Mouse (Mus musculus) lung, embryonic 14.5 days (tissue): ENCODE results near the gene Tat. TPM values are rescaled to one million over a fixed set of nuclear protein-coding genes. Genes with fewer than 3 reads are reported as not detected.

Experiments used
- ATAC-seq: fragments of 200-750 bp; cut with Nextera tagmentation; 2 replicates; pipeline ENCODE4 v1.8.0; 2017; ENCODE audit warnings: mild to moderate bottlenecking, moderate TSS enrichment, moderate library complexity; ENCODE audit not compliant: insufficient read depth
- DNase-seq: peaks from one replicate; pipeline ENCODE4 v3.0.0-alpha.2; 2015
- H3K27ac ChIP-seq: fragments of 300-500 bp; sonication (generic); 2 replicates; pipeline ENCODE4 v1.5.1; 2014; ENCODE audit warnings: low read depth, mild to moderate bottlenecking, moderate library complexity
- H3K27me3 ChIP-seq: fragments of 300-500 bp; sonication (generic); 2 replicates; pipeline ENCODE4 v1.6.1; 2014; ENCODE audit warnings: low read length, control low read depth; ENCODE audit not compliant: insufficient read depth
- H3K36me3 ChIP-seq: fragments of 300-500 bp; sonication (generic); 2 replicates; pipeline ENCODE4 v1.6.1; 2014; ENCODE audit warnings: control low read depth; ENCODE audit not compliant: insufficient read depth
- H3K4me1 ChIP-seq: fragments of 300-500 bp; sonication (generic); 2 replicates; pipeline ENCODE4 v1.6.1; 2014; ENCODE audit warnings: antibody characterized with exemption, control low read depth; ENCODE audit not compliant: insufficient read depth
- H3K4me2 ChIP-seq: fragments of 300-500 bp; sonication (generic); 2 replicates; pipeline ENCODE4 v1.6.1; 2014; ENCODE audit warnings: mild to moderate bottlenecking
- H3K4me3 ChIP-seq: fragments of 300-500 bp; sonication (generic); 2 replicates; pipeline ENCODE4 v1.5.1; 2014; ENCODE audit warnings: low read depth, low read length
- H3K9ac ChIP-seq: fragments of 300-500 bp; sonication (generic); 2 replicates; pipeline ENCODE4 v1.6.1; 2014
- H3K9me3 ChIP-seq: fragments of 300-500 bp; sonication (generic); 2 replicates; pipeline ENCODE4 v1.6.1; 2016; ENCODE audit warnings: low read depth, low read length, control low read depth
- CTCF ChIP-seq: IDR thresholded peaks from 2 replicates; pipeline ENCODE4 v1.5.1; 2016; ENCODE audit warnings: antibody characterized with exemption, low read depth
- WGBS: fragments of 180-500 bp; shearing (Covaris S2); extraction: QIAGEN DNeasy Blood & Tissue Kit; methylation state at CpG from one replicate; pipeline ENCODE4 v1.1.7; 2014; 5-methylcytosine and 5-hydroxymethylcytosine counted together
- polyA plus RNA-seq: library from polyadenylated mRNA; unstranded; fragments of >200 nt; fragmentation: Nextera tagmentation; extraction: Ambion mirVana; gene quantifications from 2 replicates; pipeline ENCODE4 v1.2.1, GENCODE M21; 2014

The Tat gene
- polyA plus RNA-seq, 1 experiment from 2014 or later = not detected

DNA sequence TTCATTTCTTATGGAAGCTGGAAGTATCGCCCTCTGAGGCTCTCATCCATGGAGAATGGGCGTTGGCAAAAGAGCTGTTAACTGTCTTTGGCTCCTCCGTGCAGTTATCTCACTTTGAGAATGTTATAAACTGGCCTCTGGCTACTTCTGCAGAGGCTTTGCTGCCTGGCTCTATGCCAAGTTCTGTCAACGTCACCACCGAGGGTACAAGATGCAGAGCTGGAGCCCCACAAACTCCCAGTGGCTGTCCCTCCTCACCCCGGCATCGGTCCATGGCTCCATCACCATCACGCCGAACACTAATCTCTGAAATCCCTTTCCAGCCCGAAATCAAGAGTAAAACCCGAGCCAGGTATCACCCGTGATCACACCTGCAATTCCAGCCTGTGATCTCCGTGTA is 26.8 kb upstream of the Tat start:
- no peak overlapping the region for H3K27ac ChIP-seq
- H3K9ac ChIP-seq = no peak overlapping the region
- no peak overlapping the region for H3K4me3 ChIP-seq
- DNase-seq (peak; percentile 34), ATAC-seq (no peak)
- TF ChIP-seq CTCF = no peak
- whole genome bisulfite sequencing = 48% methylated on average over 13 of the region's 13 CpGs
- H3K27me3 ChIP-seq = peaks cover 20% of the 10 kb centered on the region
- H3K9me3 ChIP-seq = no peaks in the 10 kb centered on the region
- H3K36me3 ChIP-seq = no peaks in the 10 kb centered on the region
- no peak overlapping the region for H3K4me2 ChIP-seq
- no peaks in the 10 kb centered on the region; the same call in 1 of the 2 replicates for H3K4me1 ChIP-seq

DNA sequence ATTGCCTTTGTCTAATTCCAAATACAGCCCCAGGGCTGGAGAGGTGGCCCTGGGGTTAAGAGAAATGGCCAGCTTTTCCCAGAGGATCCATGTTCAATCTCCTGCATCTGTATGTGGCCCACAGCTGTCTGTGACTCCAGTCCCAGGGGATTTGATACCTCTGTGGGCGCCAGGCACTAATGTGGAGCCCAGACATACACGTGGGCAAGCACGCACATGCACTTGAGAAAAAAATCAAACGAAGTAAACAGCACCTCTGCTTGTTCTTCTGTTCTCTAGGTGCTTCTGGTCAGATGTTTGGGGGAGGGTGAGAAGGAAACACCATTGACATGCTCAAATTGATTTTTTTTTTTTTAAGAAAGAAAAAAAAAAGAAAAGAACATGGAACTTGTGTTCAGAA is 26.1 kb upstream of the Tat start:
- no peak overlapping the region for H3K4me2 ChIP-seq
- peaks cover 26% of the 10 kb centered on the region for H3K27me3 ChIP-seq

DNA sequence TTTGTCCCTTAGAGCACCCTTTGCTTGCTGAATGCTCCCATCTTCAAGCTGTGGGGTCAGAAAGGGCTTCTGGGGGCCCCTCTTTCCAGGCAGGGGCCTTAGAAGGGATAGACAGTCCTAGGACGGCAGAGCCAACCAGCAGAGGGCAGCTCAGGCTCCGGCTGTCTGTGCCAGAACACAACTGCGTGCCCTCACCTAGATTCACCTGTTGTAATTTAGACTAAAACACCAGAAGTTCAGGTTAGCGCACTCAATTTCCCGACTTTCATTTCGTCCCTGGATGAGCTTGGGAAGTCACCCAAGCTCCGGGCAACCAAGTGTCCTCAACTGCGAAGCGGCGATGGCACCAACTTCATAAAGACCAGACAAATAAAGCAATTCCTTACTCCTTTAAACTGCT is 21.4 kb upstream of the Tat start:
- H3K9ac ChIP-seq = no peak overlapping the region
- no peaks in the 10 kb centered on the region for H3K36me3 ChIP-seq
- H3K9me3 ChIP-seq = no peaks in the 10 kb centered on the region
- no peak overlapping the region for H3K27ac ChIP-seq
- no peak for DNase-seq
- no peak overlapping the region for H3K4me3 ChIP-seq
- peaks cover 16% of the 10 kb centered on the region for H3K27me3 ChIP-seq
- ATAC-seq = no peak
- 0 out of 2 replicates have a peak, but pooled peaks have one; percentile 17 for TF ChIP-seq CTCF
- no peak overlapping the region for H3K4me2 ChIP-seq
- WGBS = 48% methylated on average over 10 of the region's 10 CpGs
- H3K4me1 ChIP-seq = no peaks in the 10 kb centered on the region

More for the DNA sequence above, 26.1 kb upstream of the Tat start:
- Histone ChIP-seq H3K27ac (no peak overlapping the region), H3K36me3 (no peaks in the 10 kb centered on the region), H3K9me3 (no peaks in the 10 kb centered on the region), H3K4me3 (no peak overlapping the region), H3K4me1 (no peaks in the 10 kb centered on the region; the same call in 1 of the 2 replicates), H3K9ac (no peak overlapping the region)
- DNase-seq = no peak
- ATAC-seq = no peak
- WGBS = 63% methylated on average over 4 of the region's 4 CpGs
- TF ChIP-seq CTCF = no peak

DNA sequence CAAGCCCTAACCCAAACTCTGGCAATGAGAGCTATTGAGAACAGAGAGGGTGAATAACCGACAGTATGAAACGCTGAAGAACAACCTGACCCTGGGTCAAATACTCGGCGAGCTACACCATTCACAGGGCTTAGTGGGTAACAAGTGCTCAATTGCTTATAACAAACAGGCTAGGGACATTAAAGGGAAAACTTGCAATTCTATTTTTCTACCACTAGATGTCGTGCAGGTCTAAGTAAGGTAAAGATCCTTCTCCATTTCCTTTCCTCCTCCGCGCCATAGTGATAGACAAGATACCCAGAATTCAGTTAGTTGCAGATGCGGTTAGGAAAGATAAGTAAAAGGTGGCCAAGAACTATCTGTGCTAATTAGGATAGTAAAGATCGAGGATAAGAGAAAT is 19.9 kb upstream of the Tat start:
- Histone ChIP-seq H3K4me3 (no peak overlapping the region), H3K27me3 (peaks cover 16% of the 10 kb centered on the region), H3K4me2 (no peak overlapping the region), H3K9me3 (no peaks in the 10 kb centered on the region), H3K27ac (no peak overlapping the region), H3K36me3 (no peaks in the 10 kb centered on the region), H3K9ac (no peak overlapping the region), H3K4me1 (no peaks in the 10 kb centered on the region)
- peak; percentile 83 for TF ChIP-seq CTCF
- peak; percentile 78 for DNase-seq
- ATAC-seq = peak; percentile 38; the same call in 1 of the 2 replicates
- WGBS = 5% methylated on average over 9 of the region's 9 CpGs

DNA sequence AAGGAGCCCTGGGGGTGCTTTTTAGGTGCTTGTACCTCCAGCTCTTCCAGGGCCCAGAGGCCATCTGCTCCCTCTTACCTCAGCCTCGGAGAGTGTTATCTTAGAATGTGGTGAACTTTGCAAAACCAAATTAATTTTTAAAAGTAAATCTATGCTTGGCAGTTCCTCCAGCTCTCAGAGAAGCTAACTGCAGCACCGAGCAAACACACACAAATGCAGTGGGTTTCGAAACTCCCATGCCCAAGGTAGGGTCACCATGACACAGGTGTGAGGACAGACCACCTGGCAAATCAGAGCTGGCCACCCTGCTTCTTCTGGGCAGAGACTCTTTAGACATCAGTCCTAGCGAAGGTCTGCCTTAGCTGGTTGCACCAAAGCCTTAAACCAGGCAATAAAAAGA is 17.3 kb upstream of the Tat start:
- Histone ChIP-seq H3K9ac (no peak overlapping the region), H3K4me2 (no peak overlapping the region), H3K9me3 (no peaks in the 10 kb centered on the region), H3K27me3 (peaks cover 16% of the 10 kb centered on the region), H3K27ac (no peak overlapping the region), H3K4me1 (no peaks in the 10 kb centered on the region), H3K36me3 (no peaks in the 10 kb centered on the region), H3K4me3 (no peak overlapping the region)
- ATAC-seq (no peak), DNase-seq (no peak)
- no peak for TF ChIP-seq CTCF
- 76% methylated on average over 4 of the region's 4 CpGs for WGBS

DNA sequence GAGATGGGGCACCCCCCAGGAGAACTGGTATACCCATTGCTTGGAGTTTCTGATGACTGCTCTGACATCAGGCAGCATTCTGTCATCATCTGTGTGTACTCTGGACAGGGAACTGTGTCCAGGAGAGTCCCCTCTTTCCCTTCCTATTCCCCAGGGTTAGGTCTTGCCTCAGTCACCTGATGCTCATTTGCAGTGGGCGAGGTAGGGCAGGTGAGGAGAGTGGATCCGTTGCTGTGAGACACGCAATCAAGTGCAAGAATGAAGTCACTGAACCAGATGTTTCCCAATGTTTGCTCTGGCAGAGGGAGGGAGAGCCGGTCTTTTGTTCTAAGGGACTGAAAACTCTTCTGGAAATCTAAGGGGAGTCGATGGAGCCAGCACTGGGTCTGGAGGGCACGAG is 10.9 kb upstream of the Tat start:
- H3K36me3 ChIP-seq = no peaks in the 10 kb centered on the region
- H3K4me3 ChIP-seq = no peak overlapping the region
- no peaks in the 10 kb centered on the region for H3K9me3 ChIP-seq
- H3K27me3 ChIP-seq = no peaks in the 10 kb centered on the region
- WGBS = 67% methylated on average over 6 of the region's 6 CpGs
- no peak for TF ChIP-seq CTCF
- no peak overlapping the region for H3K27ac ChIP-seq
- no peak overlapping the region for H3K9ac ChIP-seq
- H3K4me1 ChIP-seq = no peaks in the 10 kb centered on the region
- DNase-seq (no peak), ATAC-seq (no peak)
- no peak overlapping the region for H3K4me2 ChIP-seq

DNA sequence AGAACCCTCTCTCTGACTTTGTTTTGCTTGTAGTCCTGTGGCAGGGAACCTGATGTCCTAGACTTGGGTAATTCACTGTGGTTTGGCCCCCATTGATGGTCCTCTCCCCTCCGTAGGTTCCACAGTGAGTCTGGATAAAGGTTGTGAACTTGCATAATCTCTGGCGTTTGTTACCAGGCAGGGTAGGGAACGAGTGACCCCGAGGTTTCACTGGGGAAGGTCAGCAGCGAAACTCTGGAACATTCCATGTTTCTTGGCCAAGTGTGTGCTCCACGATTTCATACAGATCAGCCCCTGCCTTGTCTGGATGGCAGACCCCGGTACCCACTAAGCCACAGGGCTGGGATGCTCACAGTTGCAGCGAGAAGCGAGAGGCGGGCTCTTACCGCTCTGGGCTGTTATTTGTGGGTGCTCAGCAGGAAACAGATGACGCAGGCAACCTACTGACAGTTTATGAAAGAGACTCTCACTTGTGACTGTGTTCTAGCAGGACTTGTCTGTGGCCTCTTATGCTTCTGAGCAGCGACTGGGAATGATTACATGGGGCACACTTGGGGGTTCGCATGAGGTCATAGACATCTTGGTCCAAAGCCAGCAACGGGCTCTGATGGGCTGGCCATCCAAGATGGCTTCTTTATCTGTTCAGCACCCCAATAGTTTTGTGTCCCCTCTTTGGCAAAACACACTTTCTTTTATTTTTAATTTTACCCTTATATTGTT is 7.7 kb upstream of the Tat start:
- no peaks in the 10 kb centered on the region for H3K4me1 ChIP-seq
- H3K4me3 ChIP-seq = no peak overlapping the region
- 69% methylated on average over 15 of the region's 15 CpGs for WGBS
- no peaks in the 10 kb centered on the region for H3K9me3 ChIP-seq
- no peak overlapping the region for H3K27ac ChIP-seq
- H3K36me3 ChIP-seq = no peaks in the 10 kb centered on the region
- H3K9ac ChIP-seq = no peak overlapping the region
- ATAC-seq = no peak
- no peak overlapping the region for H3K4me2 ChIP-seq
- TF ChIP-seq CTCF = no peak
- no peaks in the 10 kb centered on the region for H3K27me3 ChIP-seq
- DNase-seq = no peak
